Mouse (Mus musculus) cerebellum, adult 9-11 months (tissue): Measurements from ENCODE around the gene Thoc6.

Experiments
- DNase-seq: peaks from one replicate; pipeline ENCODE4 v3.0.0; 2022

The Thoc6 gene

GRCm38 (mm10) chr17:23676473-23677031 lies 2.9 kb upstream of the Thoc6 start:
- peak; percentile 78 for DNase-seq

GRCm38 (mm10) chr17:23675564-23676281 lies 2.0 kb upstream of the Thoc6 start:
- DNase-seq = peak; percentile 81

- peak; percentile 76 for DNase-seq
These were observed 1.4 kb upstream of the Thoc6 start for GRCm38 (mm10) chr17:23675127-23675526.

DNA sequence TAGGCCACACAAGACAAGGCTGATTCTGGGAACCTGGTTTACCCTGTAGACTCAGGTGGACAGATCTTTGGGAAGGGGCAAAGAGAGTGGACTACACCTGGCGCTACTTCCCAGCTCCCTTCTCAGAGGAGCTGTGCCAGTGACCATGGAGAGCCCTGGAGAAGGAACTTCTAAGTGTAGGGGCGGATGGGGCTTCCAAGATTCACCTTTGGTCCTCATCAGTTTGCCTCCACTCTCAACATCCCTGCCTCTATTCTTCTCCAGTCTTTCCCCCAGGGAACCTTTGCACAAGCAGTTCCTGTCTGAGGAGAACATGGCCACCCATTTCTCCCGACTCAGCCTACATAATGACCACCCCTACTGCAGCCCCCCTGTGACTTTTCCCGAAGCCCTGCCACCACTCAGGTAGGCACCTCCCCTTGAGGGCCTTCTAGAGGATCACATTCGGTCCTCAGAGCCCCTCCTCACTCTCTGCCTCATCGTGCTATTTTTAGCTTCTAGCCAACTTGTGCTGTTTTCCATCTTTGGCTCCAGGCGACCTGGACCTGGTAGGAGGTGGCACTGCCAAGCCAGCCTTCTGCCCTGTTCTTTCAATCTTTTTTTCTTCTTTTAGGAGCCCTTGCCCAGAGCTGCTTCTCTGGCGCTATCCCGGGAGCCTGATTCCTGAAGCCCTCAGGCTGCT lies 730 bp upstream of the Thoc6 start:
- DNase-seq = peak; percentile 81

DNA sequence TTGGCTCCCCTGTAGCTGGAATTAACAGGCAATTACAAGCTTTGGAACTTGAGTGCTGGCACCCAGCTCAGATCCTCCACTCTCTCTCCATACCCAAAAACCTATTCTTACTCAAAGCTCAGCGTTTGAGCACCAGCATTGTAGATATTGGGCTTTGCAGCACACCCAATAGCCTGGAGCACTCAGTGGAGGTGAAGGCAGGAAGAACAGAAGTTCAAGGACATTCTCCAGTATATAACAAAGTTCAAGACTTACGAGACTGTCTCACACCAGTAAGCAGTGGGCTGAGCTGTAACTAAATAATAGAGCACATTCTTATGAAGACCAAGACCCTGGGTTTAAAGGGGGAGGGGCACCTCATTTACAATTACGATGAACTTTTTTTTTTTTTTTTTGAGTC lies 921 bp downstream of the Thoc6 start:
- DNase-seq = peak; percentile 61

- DNase-seq = no peak
These were observed 2.2 kb downstream of the Thoc6 start for GRCm38 (mm10) chr17:23671519-23671918.

DNA sequence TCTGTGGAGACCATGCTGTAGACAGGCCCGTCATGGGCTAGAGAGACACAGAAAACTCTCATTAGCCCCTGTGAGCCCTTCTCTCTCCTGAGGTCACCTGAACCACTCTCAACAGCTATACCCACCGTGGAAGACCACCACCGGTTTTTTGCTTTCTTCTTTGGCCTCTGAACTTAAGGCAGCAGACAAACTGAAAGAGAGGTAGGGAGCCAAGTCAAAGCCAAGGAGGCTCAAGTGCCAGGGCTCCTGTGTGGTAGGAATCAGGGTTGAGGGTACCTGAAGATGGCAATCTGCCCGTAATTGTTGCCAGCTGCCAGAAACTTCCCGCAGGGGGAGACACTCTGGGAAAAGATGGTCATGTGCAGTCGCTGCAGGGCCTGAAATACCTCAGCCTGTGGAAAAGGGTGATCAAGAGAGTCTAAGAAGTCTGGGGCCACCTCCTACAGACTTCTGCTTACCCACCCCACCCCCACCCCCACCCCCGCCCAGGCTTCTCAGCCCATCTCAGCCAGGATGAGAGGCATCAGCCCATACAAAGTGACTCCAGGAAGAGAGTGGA lies 3.1 kb downstream of the Thoc6 start:
- DNase-seq = peak; percentile 62

DNA sequence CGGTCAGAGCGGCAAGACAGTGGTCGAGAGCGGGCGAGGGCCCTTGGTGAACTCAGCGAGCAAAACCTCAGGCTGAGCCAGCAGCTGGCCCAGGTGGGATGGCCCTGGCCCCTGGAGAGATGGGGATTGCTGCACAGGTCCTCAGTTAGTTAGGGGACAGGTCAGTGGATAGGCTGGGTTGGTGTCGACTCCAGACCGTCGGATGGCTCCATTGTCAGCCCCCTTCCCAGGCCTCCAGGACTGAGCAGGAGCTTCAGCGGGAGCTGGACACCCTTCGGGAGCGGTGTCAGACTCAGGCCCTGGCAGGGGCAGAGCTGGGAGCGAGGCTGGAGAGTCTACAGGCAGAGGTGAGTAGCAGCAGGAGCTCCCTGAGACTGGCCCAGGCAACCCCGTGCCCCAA lies 8.2 kb downstream of the Thoc6 start:
- DNase-seq = peak; percentile 14

- DNase-seq = peak; percentile 29
These were observed 9.1 kb downstream of the Thoc6 start for GRCm38 (mm10) chr17:23664556-23665021.

- DNase-seq = peak; percentile 15
These were observed 12.2 kb downstream of the Thoc6 start for GRCm38 (mm10) chr17:23661526-23661925.

- DNase-seq = peak; percentile 8
These were observed 12.8 kb downstream of the Thoc6 start for GRCm38 (mm10) chr17:23660876-23661200.

- DNase-seq = peak; percentile 57
These were observed 13.4 kb downstream of the Thoc6 start, which contains the start of gene Bicdl2 for GRCm38 (mm10) chr17:23660117-23660875. Bicdl2 (plus strand) TSS chr17:23660506.

GRCm38 (mm10) chr17:23658450-23658849 lies 15.2 kb downstream of the Thoc6 start:
- DNase-seq = no peak

GRCm38 (mm10) chr17:23654410-23654809 lies 19.3 kb downstream of the Thoc6 start:
- no peak for DNase-seq

GRCm38 (mm10) chr17:23654001-23654400 lies 19.7 kb downstream of the Thoc6 start:
- DNase-seq = no peak

- DNase-seq = no peak
These were observed 20.4 kb downstream of the Thoc6 start for GRCm38 (mm10) chr17:23653324-23653723.

DNA sequence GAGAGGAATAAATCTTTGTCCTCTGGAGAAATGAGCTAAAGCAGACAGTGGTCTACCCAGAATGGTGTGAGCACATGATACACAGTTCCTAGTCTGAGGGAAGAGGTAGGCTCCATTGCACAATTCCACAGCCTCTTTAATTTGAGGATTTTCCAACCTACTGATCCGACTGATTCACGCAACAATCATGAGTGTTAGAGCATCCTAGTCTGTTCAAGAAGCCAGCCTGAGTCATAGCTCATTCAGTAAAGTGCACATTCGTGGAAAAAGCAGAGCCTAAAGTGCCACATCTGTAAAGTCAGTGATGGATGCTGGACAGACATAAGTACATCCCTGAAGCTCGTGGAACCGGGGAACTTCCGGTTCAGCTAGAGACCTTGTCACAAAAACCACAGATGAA lies 22.3 kb downstream of the Thoc6 start:
- DNase-seq = no peak

DNA sequence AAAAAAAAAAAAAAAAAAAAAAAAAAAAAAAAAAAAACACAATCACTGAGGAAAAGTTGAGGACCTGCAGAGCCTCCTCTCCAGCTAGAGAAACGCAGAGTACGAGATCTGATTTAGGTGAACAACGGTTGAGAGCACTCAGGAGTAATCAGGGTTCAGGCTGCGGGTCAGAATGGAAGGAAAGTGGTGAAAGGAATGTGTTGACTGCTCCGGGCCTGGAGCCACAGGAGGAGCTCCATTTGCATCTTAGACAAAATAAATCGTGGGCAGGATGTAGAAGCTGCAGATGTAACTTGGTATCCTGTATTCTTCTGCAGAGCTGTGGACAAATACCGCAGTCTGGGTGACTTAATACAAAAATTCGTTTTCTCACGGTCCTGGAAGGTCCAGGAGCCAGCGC lies 27.8 kb downstream of the Thoc6 start:
- DNase-seq = no peak

- no peak for DNase-seq
These were observed 28.8 kb downstream of the Thoc6 start, which contains the start of gene Mmp25 for GRCm38 (mm10) chr17:23644613-23645495. Mmp25 (minus strand) TSS chr17:23645277.

DNA sequence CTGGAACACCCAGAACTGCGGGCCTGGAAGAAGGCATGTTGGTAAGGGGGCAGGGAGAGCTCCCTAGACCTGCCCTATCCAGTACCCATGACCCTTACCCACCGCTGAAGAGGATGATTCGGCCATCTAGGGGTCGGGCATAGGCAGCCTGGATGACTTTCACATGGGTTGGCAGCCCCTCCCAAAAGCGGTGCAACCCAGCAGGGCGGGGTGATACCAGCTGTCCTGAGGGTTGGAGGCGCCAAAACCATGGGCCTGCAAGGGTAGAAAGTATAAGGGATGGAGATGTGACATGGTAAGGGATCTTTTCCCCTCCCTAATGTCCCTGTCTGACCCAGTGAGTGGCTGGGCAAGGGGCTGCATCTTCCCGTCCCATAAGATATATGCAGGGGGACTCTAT lies 42.4 kb downstream of the Thoc6 start:
- DNase-seq = no peak

GRCm38 (mm10) chr17:23630195-23631020 lies 43.3 kb downstream of the Thoc6 start:
- DNase-seq = peak; percentile 75
